Mouse (Mus musculus) adipocyte (in vitro differentiated cells): ENCODE measurements around the gene Gas2l3.

Experiments used
- DNase-seq: peaks from one replicate; pipeline ENCODE4 v3.0.0-alpha.2; 2016; ENCODE audit warnings: low spot score

Gas2l3 gene

GRCm38 (mm10) chr10:89395321-89395720 lies 48.4 kb downstream of the Gas2l3 start:
- DNase-seq = no peak

GRCm38 (mm10) chr10:89392687-89393086 lies 51.1 kb downstream of the Gas2l3 start:
- no peak for DNase-seq

GRCm38 (mm10) chr10:89391571-89392163 lies 52.1 kb downstream of the Gas2l3 start:
- no peak for DNase-seq

GRCm38 (mm10) chr10:89386461-89386860 lies 57.3 kb downstream of the Gas2l3 start:
- DNase-seq = no peak

GRCm38 (mm10) chr10:89383462-89383861 lies 60.3 kb downstream of the Gas2l3 start:
- peak; percentile 62 for DNase-seq

GRCm38 (mm10) chr10:89377750-89378149 lies 66.0 kb downstream of the Gas2l3 start:
- DNase-seq = no peak

GRCm38 (mm10) chr10:89370051-89370450 lies 73.7 kb downstream of the Gas2l3 start:
- DNase-seq = no peak

- DNase-seq = no peak
Observed at GRCm38 (mm10) chr10:89358933-89359332, 84.8 kb downstream of the Gas2l3 start.
